Comparison of ENCODE assay signal across 8 mouse cellular contexts in the genomic region with DNA sequence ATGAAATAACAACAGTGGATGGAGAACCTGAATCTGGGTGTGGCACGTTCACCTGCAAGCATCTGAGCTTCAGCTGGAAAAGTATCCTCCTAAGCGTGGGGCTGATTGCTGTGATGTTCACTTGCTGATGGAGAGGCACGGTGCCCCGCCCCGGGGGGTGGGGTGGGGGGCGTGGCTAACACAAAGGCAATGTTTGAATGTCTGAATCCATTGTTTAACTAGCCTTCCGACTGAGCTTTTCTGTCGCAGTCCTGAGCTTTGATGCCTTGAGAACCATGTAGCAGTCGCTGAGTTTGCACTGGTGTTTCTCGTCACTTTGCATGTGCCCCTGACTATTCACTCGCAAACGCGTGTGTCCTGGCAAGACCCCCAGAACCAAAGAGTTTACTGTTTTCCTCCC.
DNase-seq lines count a peak whose midpoint lies in the region; ATAC-seq and TF ChIP-seq lines count a peak whose summit lies in the region.

No protein-coding gene starts in this region.

- TF ChIP-seq POLR2A in thymus, adult 2 months (IDR thresholded peaks at IDR 0.05; ENCODE audit: control insufficient read depth, extremely low read depth, insufficient read depth, low read length, poor library complexity) = no peak

- WGBS in thymus, adult 2 months = 26% methylated on average over 13 of the region's 13 CpGs
- WGBS in hindbrain, embryonic 15.5 days = 5% methylated on average over 13 of the region's 13 CpGs
- 5% methylated on average over 13 of the region's 13 CpGs for WGBS in midbrain, embryonic 10.5 days

- no peaks in the 10 kb centered on the region for H3K9me3 ChIP-seq in hindbrain, embryonic 15.5 days
- H3K9me3 ChIP-seq in midbrain, embryonic 10.5 days (replicated peaks) = no peaks in the 10 kb centered on the region

- H3K27me3 ChIP-seq in thymus, adult 2 months (ENCODE audit: control insufficient read depth, insufficient read depth, low read length) = no peaks in the 10 kb centered on the region
- H3K27me3 ChIP-seq in hindbrain, embryonic 15.5 days = no peaks in the 10 kb centered on the region
- H3K27me3 ChIP-seq in midbrain, embryonic 10.5 days (ENCODE audit: low read depth, poor library complexity, severe bottlenecking) = peaks cover 22% of the 10 kb centered on the region; the same call in 1 of the 2 replicates

- no peaks in the 10 kb centered on the region for H3K36me3 ChIP-seq in thymus, adult 2 months (ENCODE audit: control insufficient read depth, insufficient read depth, low read length)
- no peaks in the 10 kb centered on the region for H3K36me3 ChIP-seq in hindbrain, embryonic 15.5 days
- 0 out of 2 replicates have a peak, but pooled peaks cover 7% of the 10 kb centered on the region for H3K36me3 ChIP-seq in midbrain, embryonic 10.5 days

- H3K4me3 ChIP-seq in thymus, adult 2 months (ENCODE audit: control insufficient read depth, insufficient read depth, low read length) = no peak overlapping the region
- H3K4me3 ChIP-seq in hindbrain, embryonic 15.5 days = 0 out of 2 replicates have a peak overlapping the region, but pooled peaks have one; percentile 2
- H3K4me3 ChIP-seq in midbrain, embryonic 10.5 days = peak overlapping the region; percentile 41

- H3K4me2 ChIP-seq in hindbrain, embryonic 15.5 days = peak overlapping the region; percentile 37

- H3K27ac ChIP-seq in thymus, adult 2 months (ENCODE audit: control insufficient read depth, insufficient read depth, low read length) = no peak overlapping the region
- no peak overlapping the region for H3K27ac ChIP-seq in hindbrain, embryonic 15.5 days (replicated peaks)
- peak overlapping the region; percentile 66 for H3K27ac ChIP-seq in midbrain, embryonic 10.5 days (replicated peaks)

- TF ChIP-seq CTCF in thymus, adult 2 months (IDR thresholded peaks at IDR 0.05; ENCODE audit: borderline replicate concordance, control insufficient read depth, extremely low read depth, insufficient read depth, low read length, poor library complexity) = no peak

- H3K4me1 ChIP-seq in thymus, adult 2 months (replicated peaks; ENCODE audit: control insufficient read depth, insufficient read depth, low read length) = no peaks in the 10 kb centered on the region
- peaks cover 24% of the 10 kb centered on the region for H3K4me1 ChIP-seq in hindbrain, embryonic 15.5 days (replicated peaks)
- H3K4me1 ChIP-seq in midbrain, embryonic 10.5 days = peaks cover 73% of the 10 kb centered on the region

- H3K9ac ChIP-seq in hindbrain, embryonic 15.5 days = no peak overlapping the region

- ATAC-seq in cerebellum, adult (ENCODE audit: insufficient number of reproducible peaks, low FRiP score, low TSS enrichment) = no peak
- ATAC-seq in hindbrain, embryonic 15.5 days (ENCODE audit: low FRiP score, low read depth) = no peak
- no peak for ATAC-seq in megakaryocyte progenitor cell, adult 5-6 weeks (replicated peaks; ENCODE audit: poor library complexity)

- DNase-seq in cerebellum, adult 9-11 months = peak; percentile 7
- peak; percentile 6 for DNase-seq in thymus, adult 2 months
- no peak for DNase-seq in thymus, adult 18-20 months
- peak; percentile 47 for DNase-seq in midbrain, embryonic 10.5 days (ENCODE audit: low spot score)
- DNase-seq in urinary bladder, postnatal 4 days (ENCODE audit: low spot score in 2 of 2) = no peak

Comparison
In these comparisons a context has a peak if more than half of its experiments do, and no peak if none do; other contexts are left out.
1. DNase-seq: peak in cerebellum, adult 9-11 months (single experiment), thymus, adult 2 months (single experiment) and midbrain, embryonic 10.5 days (single experiment); none in thymus, adult 18-20 months (0 of 2) and urinary bladder, postnatal 4 days (0 of 2).